Mouse (Mus musculus): ENCODE results near the gene Syde2.

The Syde2 gene

DNA sequence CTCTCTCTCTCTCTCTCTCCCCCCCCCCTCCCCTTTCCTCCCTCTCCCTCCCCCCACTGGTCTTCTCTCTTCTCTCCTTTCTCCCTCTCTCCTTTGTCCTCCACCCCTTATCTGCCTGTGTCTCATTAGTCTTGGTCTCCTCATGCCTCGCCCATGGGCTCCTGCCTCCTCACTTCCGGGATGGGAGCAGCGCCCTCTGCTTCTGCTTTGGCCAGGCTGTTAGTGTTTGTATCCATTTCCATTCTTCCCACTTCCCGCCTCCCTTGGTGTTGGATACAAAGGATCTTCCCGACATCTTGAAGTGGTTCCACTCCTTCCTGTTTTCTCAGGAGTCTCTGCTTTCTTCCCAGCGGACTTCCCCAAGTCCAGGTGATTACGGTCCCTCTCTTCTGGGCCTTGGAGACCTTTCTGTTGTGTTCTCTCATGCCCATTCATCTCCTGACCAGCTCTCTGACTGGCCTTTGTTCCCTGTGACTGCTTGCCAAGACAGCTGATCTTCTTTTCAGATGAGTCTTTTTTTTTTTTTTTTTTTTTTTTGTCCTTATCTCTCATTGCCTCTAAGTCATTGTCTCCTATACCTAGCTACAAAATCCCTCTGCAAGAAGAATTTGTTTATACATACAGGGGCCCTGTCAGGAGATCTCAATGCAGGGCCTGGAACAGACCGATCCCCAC is 24.0 kb downstream of the Syde2 start:
- peak; percentile 32 for DNase-seq

DNA sequence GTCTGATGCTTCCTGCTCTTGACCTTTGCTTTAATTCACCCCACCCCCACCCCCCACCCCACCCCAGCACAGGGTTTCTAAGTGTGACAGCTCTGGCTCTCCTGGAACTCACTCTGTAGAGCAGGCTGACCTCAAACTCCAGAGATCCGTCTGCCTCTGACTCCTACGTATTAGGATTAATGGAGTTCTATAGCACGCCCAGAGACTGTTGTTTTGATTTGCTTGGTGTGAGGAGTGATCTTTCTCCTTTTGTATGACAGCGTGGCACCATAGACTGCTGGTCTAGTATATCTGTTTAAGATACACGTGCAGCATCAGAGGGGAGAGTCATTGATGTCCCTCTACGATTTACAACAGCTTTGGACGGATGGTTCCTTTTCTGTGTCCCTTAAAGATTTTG is 25.8 kb downstream of the Syde2 start:
- DNase-seq: no peak

DNA sequence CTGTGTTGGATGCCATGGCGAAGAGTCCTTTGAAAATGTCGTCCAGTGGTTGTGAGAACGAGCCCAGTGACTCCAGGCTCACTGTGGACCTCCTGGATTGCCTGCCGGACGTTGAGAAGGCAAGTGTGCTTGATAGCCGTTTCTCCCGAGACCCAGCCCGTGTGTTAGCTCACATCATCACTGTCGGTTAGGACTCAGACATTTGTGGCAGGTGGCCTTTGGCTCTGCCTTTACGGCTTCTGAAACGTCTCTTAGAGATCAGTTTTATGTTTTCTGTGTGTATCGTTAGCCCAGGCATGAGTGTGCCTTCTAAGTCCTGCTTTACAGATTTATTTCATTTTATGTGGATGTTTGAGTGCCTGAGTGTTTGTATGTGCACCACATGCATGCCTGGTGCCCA is 26.7 kb downstream of the Syde2 start:
- no peak for DNase-seq

DNA sequence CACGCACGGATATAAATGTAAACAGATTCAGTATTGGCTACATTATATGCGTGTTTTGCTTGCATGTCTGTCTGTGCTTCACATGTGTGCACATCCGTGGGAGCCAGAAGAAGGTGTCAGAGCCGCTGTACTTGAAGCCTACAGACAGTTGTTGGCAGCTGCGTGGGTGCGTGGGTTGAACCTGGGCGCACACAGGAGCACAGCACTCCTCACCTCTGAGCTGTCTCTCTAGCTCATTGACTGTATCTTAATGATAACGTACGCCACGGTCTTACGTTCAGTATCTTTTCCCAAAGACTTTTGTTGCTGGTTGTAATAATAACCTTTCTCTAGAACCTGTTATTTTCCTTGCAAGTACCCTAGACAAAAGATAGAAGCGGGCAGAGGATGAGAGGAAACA is 29.3 kb downstream of the Syde2 start:
- DNase-seq: no peak

DNA sequence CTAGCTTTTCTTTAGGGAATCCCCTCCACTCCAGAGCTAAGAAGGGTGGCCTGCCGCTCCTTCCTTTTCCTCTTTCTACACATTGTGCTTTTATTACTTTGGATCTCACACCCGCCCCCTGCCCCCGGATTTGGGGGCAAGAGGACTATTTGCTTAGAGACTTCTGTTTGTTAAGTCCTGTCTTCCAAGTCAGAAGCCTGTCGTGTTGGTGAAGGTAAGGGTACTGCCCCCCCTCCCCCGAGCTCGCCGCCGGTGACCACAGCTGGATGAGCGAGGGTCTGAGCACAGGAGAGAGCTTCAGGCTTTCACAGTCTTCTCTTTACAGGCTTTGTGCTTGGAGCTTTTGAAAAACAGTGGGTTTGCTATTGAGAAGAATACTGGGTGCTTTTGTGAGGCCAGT is 29.9 kb downstream of the Syde2 start:
- no peak for DNase-seq

DNA sequence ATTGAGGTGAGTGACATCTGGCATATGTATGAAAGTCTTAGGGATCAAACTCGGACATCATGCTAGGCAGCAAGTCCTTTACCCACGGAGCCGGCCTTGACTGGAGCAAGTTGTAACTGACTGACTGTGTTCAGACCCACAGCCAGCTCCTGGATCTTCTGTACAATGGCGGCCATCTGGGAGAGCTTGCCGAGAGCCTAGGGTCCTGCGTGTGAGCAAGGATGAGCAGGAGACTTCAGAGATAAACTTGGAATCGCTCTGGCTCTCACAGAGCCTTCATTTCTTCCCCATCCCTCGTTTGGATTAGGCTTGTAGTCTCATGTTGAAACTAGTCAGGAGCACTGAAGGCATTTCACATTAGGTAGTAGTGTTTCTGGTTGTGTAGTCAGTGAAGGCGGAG is 34.6 kb downstream of the Syde2 start:
- no peak for DNase-seq

DNA sequence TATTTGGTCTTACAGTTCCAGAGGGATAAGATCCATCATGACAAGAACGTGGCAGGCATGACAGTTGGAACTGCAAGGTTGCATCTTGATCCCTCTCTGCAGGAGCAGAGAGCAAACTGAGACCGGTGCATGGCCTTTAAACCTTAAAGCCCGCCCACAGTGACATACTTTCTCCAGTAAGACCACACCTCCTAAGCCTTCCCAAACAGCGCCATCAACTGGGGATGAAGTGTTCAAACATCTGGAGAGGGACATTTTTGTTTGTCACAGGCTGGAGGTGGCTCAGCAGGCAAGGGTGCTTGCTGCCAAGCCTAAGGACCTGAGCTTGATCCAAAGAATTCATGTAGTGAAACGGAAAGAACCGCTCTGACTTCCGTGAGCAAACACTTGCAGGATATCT is 37.1 kb downstream of the Syde2 start:
- DNase-seq: peak; percentile 13

DNA sequence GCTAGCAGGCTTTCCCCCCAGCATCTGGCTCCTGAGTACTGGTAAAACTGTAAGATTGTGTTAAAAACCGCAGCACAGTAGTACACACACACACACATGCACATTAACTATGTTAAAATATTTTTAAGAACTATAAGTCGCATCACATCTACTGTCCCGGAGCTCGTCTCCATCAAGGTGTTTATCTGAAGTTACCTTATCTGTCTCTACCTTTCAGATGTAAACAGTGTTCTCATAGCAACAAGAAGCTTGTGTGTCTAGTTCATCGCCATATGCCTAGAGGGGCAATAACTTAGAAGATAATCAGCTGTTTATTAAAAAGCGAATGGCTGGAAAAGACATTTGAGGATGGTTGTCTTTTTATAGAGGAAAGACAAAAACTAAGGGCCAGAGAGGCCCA is 37.8 kb downstream of the Syde2 start:
- no peak for DNase-seq

DNA sequence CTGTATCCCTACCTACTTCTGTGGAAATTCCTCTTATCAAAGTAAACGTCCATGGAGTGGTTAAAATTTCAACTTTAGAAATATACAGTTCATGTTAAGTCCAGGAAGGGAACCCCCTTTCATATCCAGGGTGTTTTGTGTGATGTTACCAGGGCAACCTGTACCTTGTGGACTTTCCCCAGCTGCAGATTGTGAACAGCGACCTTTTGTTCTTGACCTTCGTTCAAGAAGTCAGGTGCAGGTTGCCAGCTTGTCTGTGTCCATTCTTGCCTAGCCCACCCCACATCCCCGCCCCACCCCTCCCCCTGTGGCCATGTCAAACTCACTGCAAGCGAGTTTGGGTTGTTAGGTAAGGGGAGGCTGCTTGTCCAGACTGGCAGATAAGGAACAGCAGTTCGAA is 39.4 kb downstream of the Syde2 start:
- peak; percentile 20 for DNase-seq

DNA sequence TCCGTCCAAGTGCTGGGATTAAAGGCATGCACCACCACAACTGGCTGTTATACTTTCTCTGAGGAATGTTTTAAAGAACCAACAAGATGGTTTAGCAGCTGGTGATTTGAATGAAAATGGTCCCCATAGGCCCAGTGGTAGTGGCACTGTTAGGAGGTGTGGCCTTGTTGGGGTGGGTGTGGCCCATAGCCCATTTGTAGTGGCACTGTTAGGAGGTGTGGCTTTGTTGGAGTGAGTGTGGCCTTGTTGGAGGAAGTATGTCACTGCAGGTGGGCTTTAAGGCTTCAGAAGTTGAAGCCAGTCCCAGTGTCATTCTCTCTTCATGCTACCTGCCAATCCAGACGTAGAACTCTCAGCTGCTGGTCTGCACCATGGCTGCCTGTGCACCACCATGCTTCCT is 40.7 kb downstream of the Syde2 start:
- DNase-seq: no peak

DNA sequence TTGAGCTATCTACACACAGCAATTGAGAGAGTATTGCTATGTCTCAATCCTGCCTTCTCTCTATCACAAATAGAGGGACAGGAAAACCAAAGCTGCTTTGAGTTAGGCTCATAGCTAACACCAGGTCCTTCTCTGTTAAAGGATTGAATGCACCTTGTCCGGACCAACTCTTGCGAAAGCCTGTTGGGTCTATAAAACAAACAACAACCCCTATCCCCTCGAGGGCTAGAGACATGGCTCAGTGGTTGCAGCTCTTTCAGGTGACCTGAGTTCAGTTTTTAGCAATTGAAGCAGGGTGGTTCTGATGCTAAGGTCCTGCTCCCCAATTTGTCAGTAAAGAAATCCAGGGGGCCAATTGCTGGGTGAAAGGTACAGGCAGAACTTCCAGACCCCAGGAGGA is 41.6 kb downstream of the Syde2 start:
- DNase-seq: no peak

DNA sequence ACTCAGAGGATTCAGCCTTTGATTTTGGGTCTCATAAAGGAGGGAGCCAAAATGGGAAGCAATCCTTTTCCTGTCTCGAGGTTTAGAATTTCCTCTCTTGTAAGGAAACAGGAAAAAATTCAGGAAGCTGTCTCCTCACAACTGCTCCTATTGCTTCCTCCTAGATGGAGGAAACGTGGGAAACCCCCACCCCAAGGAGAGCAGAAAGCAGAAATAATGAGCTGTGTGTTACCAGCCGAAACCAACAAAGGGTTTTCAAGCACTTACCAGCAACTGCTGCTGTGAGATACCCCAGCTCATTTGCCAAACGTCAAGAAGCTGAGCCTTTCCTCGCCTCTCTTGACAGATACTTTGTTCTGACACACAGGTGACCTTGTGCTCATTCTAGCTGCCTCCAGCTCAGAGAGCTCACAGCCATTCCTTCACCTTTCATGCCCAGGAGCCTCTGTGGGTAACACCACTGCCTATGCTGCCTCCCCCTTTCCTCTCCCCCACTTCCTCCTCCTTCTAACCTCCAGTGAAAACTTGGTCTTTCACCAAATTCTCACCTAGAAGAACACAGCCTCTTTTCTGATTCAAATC is 42.7 kb downstream of the Syde2 start:
- DNase-seq: no peak

DNA sequence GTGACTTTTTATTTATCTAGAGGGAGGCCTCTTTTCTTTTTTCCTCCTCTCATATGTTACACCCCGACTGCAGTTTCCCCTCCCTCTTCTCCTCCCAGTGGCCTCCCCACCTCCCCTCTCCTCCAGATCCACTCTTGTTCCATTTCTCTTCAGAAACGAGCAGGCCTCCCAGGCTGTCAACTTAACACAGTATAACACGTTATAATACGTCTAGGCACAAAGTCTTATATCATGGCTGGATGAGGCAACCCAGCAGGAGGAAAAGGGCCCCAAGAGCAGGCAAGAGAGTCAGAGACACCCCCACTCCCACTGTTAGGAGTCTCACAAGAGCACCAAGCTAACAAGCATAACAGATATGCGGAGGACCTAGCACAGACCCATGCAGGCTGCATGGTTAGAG is 45.3 kb downstream of the Syde2 start:
- DNase-seq: no peak

DNA sequence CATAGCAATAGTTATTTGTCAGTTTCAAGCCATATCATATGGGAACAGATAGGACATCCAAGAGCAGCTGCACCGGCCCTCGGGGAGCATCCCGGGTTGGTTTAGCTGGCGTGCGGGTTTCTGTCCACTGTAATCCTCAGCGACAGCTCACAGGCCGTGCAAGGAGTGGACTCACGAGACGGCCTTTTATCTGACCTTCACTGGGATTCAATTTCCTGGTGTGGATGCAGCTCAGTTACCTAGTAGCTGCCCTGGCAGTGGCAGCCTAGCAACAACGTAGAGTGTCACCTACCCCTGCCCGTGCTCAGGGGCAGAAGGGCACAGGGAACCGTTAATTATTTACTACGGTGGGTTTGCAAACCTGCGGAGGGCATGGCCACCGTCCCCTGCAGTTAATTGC is 50.2 kb downstream of the Syde2 start:
- DNase-seq: no peak

DNA sequence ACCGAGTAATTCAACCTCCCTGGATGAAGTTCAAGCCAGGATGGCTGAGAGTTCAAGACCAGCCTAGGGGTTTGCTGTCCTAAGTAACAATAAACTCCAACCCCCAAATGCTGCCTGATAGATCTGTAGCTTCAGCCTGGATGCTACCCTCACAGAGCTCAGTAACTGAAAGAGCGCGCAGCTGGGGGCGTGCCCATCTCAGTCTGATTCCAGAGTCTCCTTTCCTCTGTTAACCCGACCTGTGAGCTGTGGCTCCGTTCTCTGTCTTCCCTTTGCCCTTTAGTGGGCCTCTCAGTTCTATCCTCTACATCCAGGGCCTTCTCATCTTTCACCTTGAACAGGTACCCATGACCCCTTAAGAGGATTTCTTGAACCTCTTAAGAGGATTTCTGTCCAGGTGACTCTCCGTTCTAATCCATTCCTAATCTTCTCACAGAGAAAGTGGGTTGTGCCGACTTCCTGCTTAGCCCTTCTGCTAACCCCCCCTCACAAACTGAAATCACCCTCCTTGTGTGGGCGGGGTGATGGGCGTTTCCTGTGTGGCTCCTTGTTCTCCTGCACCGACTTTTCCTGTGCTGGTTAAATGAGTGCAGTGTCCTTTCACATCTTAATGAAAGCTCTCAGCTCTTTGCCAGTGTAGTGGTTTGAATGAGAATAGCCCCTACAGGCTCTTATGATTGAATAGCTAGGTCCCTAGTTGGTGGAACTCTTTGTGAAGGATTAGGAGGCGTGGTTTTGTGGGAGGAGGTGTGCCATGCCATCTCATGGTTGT is 51.6 kb downstream of the Syde2 start:
- DNase-seq: peak; percentile 36

DNA sequence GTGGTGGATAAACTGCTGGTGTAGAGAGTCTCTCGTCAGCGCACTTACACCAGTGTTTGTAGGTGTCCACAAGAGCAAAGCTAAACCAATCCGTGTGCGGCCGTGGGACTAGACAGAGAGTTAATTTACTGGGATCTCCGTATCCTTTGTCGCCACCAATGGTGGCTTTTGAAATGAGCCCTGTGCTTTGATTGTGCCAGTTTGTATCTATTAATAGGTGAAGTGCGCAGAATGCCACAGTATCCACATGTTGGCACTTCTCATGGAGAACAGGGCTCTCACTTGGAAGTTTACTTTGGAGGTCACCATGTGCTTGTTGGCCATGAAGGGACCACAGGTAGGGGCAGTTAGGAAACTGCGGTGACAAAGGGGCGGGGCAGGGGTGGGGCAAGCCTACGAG is 53.7 kb downstream of the Syde2 start:
- no peak for DNase-seq

DNA sequence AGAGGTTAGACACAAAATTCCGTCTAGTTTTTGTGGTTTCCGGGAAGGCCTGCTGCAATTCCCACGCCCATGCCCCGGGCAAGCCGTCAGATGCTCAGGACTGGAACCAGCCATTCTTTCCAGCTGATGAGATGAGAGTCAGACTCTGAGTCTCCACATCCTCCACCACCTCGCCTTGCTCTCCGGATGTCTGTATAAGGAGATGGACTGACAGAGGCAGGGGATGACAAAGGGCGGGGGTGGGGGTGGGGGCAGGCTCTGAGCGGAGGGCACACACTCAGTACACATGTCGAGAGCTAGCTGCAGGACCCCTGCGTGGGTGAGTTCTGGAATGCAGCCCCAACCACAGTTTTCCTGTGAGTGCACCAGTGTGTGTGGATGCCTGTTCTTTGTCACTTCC is 57.3 kb downstream of the Syde2 start:
- DNase-seq: peak; percentile 62

DNA sequence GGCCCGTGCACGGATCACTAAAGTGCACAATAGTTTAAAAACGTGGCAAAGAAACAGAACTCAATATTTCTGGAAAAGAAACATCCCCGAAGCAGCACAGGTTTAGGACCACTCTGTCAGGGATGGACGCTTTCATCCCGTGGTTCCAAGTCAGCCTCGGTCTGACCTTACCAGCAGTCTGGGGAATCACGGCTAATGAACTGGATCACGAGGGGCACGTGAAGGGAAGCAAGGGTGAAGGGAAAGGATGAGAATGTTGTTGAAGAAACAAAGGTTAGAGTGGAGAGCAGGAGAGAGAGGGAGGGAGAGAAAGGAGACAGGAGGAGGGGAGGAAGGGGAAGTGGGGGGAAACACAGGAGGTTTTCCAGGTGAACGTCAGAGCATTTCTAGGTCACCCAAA is 58.4 kb downstream of the Syde2 start:
- DNase-seq: no peak

DNA sequence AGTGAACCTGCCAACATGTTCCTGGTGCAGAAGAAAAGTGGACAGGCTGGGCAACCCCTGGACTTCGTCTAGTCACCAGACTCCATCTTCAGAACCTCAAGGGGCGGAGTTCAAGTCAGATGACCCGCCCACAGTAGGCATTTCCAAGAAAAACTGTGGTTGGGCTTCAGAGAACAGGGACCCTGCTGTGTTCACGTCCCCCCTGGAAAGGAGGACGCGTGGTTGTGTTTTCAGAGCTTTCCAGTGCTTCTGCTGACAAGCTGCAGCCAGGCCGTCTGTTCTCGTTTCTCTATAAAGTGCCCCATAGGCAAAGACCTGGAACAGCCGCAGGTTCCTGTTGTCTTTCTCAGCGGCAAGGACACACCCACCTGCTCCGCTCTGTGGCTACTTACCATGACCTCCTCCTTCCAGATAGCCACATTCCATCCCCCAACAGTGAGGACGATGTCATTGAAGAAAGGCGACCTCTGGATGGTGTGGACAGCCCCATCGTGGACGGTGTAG is 60.1 kb downstream of the Syde2 start:
- DNase-seq: peak; percentile 88

DNA sequence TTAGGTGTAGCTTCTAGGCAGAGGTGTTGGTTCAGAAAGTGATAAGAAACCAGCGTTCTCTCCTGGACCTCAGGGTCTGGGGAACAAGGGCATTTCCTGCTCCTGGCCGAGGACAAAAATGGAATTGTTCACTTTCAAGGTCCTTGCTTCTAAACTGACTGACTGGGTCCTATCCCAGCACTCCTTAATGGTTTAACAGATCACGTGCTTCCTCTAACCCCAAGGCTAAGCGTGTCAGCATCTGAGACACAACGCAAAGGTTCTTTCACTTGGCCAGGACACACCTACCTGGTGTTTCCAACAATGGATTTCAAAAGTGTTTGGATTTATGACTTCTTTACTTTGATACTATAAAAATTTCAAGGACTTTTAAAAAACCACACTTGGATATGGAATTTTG is 62.3 kb downstream of the Syde2 start:
- DNase-seq: no peak

DNA sequence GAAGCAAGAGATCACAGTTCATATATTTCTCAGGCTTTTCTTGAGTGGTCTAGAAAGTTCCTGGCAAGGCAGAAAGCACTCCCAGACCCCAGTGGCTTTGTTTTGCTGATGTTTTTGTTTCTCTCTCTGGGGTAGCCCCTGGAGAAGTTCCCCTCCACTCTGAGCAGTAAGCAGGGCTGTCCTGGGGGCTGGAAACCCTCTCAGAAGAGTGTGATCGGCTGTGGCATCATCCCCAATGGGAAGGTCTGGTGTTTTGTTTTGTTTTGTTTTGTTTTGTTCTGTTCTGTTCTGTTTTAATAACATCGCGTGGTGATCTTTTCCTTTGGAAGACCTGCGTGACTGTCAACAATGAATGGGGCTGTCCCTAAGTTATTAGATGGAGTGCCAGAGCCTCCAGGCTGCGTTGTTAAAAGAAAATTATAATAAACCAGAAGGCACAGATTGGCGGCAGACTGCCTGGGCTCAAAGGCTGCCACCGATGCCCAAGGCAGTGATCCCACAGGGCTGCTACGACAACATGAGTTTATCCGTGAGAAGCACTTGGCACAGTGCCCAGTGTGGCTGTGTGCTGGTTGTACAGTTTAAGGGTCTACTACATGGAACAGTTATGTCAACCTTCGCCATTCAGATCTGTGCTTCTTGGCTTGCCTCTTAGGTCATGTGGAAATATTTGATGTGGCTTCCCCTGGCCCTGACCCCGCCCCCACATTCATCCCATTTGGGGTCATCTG is 63.8 kb downstream of the Syde2 start:
- peak; percentile 44 for DNase-seq

DNA sequence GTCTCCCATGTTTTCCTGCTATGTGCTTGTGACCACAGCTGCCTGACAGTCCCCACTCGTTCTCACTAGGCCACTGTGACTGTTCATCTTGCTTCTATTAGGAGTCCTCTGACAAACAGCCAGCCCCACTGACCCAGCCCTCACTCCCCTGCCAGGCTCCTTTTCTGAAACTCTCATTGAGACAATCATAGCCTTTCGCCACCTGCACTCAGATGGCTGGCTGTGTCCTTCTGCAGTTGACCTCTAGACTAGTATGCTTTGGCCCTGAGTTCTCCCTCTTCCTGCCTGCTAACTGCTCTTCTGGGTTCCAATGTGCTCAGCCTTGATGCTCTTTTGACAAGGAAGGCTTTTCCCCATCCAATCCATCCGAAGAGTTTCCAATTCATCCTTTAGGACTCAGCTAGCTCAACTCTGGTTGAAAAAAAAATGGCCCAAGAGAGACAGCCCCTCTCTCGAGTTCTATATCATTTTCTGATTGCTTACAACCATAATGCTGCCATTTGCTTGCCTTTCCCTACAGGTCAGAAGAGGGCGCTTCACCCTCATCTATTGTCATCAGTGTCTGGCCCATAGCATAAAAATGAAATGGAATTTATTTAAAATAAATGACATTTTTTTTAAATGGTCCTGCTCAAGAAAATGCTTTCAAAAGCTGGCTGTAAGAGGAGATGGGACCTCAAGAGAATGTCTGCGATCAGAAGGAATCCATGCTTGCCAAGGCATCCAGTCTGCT is 65.6 kb downstream of the Syde2 start:
- DNase-seq: no peak

DNA sequence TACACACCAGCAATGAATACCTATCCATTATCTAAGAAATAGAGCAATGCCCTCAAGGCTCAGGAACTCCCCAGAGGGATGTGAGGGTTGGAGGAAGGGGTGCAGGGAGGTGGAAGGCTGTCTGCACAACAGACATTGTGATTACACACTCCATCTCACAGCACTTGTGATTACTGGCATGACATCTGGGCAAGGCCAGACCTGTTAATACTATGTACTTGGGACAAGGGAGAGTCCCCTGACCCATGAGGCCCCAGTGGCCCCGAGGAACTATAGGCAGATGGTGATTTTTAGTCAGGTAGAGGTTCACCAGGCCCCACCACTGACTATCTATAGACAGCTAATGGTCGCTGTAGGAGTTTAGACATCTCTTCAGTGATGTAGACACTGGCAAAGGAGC is 66.2 kb downstream of the Syde2 start:
- no peak for DNase-seq
